Mouse (Mus musculus) heart, embryonic 11.5 days (tissue): ENCODE measurements at regions not wholly inside any gene's neighbourhood (a gene's known extent, or its start where the extent isn't known, plus 50 kb on each side); places are given as distances from the start of the nearest gene placed in this dataset.

Source experiments
- ATAC-seq: fragments of 200-750 bp; cut with Nextera tagmentation; replicated peaks from 2 replicates; pipeline ENCODE4 v1.8.0; 2017; ENCODE audit warnings: moderate library complexity; ENCODE audit not compliant: insufficient number of reproducible peaks, low FRiP score, low TSS enrichment
- H3K27ac ChIP-seq: fragments of 300-500 bp; sonication (generic); 2 replicates; pipeline ENCODE4 v1.5.1; 2014; ENCODE audit warnings: mild to moderate bottlenecking, low read depth, low read length
- H3K27me3 ChIP-seq: fragments of 300-500 bp; sonication (generic); 2 replicates; pipeline ENCODE4 v1.6.1; 2014; ENCODE audit warnings: mild to moderate bottlenecking, low read length, mixed read lengths; ENCODE audit not compliant: control insufficient read depth, insufficient read depth
- H3K36me3 ChIP-seq: fragments of 300-500 bp; sonication (generic); 2 replicates; pipeline ENCODE4 v1.6.1; 2014; ENCODE audit warnings: mild to moderate bottlenecking, low read length, moderate library complexity, mixed read lengths; ENCODE audit not compliant: control insufficient read depth, insufficient read depth
- H3K4me1 ChIP-seq: fragments of 300-500 bp; sonication (generic); 2 replicates; pipeline ENCODE4 v1.6.1; 2014; ENCODE audit warnings: low read length; ENCODE audit not compliant: control insufficient read depth, insufficient read depth
- H3K4me2 ChIP-seq: fragments of 300-500 bp; sonication (generic); 2 replicates; pipeline ENCODE4 v1.6.1; 2014; ENCODE audit warnings: mild to moderate bottlenecking, moderate library complexity
- H3K4me3 ChIP-seq: fragments of 300-500 bp; sonication (generic); 2 replicates; pipeline ENCODE4 v1.5.1; 2014; ENCODE audit warnings: low read depth, low read length
- H3K9ac ChIP-seq: fragments of 300-500 bp; sonication (generic); 2 replicates; pipeline ENCODE4 v1.6.1; 2014; ENCODE audit warnings: mild to moderate bottlenecking, low read depth, low read length, moderate library complexity
- H3K9me3 ChIP-seq: fragments of 300-500 bp; sonication (generic); replicated peaks from 2 replicates; pipeline ENCODE4 v1.6.1; 2016; ENCODE audit warnings: low read length; ENCODE audit not compliant: control insufficient read depth
- WGBS: fragments of 180-500 bp; shearing (Covaris S2); extraction: QIAGEN DNeasy Blood & Tissue Kit; methylation state at CpG from one replicate; pipeline ENCODE4 v1.1.7; 2014; ENCODE audit not compliant: insufficient replicate concordance; 5-methylcytosine and 5-hydroxymethylcytosine counted together

DNA sequence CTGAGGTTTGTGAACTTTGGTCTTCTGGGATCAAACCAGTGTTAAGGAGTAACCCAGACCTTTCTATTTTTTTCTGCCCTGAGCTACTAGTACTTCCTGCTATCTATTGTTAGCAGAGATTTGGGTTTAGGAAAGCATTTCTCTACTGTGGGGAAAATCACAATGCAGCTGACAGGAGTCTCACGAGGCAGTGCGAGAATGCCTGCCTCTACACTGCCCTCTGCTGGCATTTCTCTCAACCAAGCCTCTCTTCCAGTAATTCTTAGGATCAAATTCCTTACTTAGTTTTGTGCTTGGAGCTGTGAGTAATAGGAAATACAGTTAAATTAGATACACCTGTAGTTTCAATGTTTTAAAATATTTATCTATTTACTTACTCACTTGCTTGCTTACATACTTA lies 432.4 kb downstream of the Plcl1 start:
- WGBS, result 9% methylated on average over 2 of the region's 2 CpGs
- ATAC-seq, result no peak
- Histone ChIP-seq H3K4me1 (no peaks in the 10 kb centered on the region), H3K4me3 (no peak overlapping the region), H3K27me3 (no peaks in the 10 kb centered on the region), H3K9me3 (no peaks in the 10 kb centered on the region), H3K36me3 (no peaks in the 10 kb centered on the region), H3K27ac (no peak overlapping the region), H3K4me2 (no peak overlapping the region), H3K9ac (no peak overlapping the region)

DNA sequence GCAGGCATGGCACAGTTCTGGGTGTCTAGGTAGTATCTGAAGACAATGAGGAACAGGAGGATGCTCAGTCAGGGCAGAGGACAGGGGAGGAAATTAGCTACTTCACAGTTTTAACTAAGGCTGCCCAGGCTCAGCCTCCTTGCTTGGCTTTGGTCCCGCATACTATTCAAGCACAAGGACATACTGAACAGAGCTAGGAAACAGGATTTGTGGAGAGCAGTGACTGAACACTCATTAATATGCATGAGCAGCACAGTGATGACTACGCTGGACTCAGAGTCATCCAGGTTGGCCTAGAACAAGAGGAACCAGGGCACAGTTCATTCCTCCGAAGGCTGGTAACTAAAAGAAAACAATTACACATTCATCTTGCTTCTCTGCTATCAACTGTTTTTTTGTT lies 443.1 kb downstream of the Plcl1 start:
- H3K4me3 ChIP-seq, result no peak overlapping the region
- H3K27ac ChIP-seq, result no peak overlapping the region
- H3K27me3 ChIP-seq, result no peaks in the 10 kb centered on the region
- no peaks in the 10 kb centered on the region for H3K4me1 ChIP-seq
- no peak overlapping the region for H3K9ac ChIP-seq
- WGBS, result 80% methylated on average over 3 of the region's 3 CpGs
- H3K9me3 ChIP-seq, result no peaks in the 10 kb centered on the region
- H3K36me3 ChIP-seq, result no peaks in the 10 kb centered on the region
- no peak overlapping the region for H3K4me2 ChIP-seq
- no peak for ATAC-seq

GRCm38 (mm10) chr1:55852354-55852753 lies 446.6 kb downstream of the Plcl1 start:
- Histone ChIP-seq H3K4me1 (no peaks in the 10 kb centered on the region), H3K9me3 (no peaks in the 10 kb centered on the region), H3K4me2 (no peak overlapping the region), H3K36me3 (no peaks in the 10 kb centered on the region), H3K27me3 (no peaks in the 10 kb centered on the region), H3K27ac (no peak overlapping the region), H3K4me3 (no peak overlapping the region), H3K9ac (no peak overlapping the region)
- ATAC-seq, result no peak

DNA sequence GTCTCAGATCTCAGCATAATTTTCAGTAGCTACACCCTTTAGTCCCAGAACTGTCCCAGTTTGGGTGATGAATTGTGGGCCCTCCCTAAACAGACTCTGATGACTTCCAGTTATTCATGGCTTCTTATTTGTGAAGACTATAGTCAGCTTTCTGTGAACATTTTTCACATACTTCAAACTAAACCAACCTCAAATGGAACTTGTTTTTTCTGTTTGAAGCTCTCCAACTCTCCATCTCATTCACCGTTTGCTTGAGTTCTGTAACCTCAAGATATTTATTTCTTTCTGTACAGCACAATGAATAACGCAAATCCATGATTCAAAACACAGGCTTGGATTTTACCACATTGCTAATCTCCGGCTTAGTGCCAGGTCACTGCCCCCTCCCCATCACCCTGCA lies 453.4 kb downstream of the Plcl1 start:
- no peak for ATAC-seq
- Histone ChIP-seq H3K9ac (no peak overlapping the region), H3K4me2 (no peak overlapping the region), H3K9me3 (no peaks in the 10 kb centered on the region), H3K27me3 (no peaks in the 10 kb centered on the region), H3K36me3 (no peaks in the 10 kb centered on the region), H3K4me3 (no peak overlapping the region), H3K4me1 (no peaks in the 10 kb centered on the region), H3K27ac (no peak overlapping the region)
- 77% methylated on average over 3 of the region's 3 CpGs for WGBS

- Histone ChIP-seq H3K4me1 (no peaks in the 10 kb centered on the region), H3K4me3 (no peak overlapping the region), H3K9me3 (no peaks in the 10 kb centered on the region), H3K27me3 (no peaks in the 10 kb centered on the region), H3K9ac (no peak overlapping the region), H3K4me2 (no peak overlapping the region), H3K36me3 (no peaks in the 10 kb centered on the region), H3K27ac (no peak overlapping the region)
- WGBS, result 84% methylated on average over 3 of the region's 3 CpGs
- no peak for ATAC-seq
Observed at GRCm38 (mm10) chr1:55863113-55863512, 457.4 kb downstream of the Plcl1 start.

GRCm38 (mm10) chr1:55865274-55865673 lies 459.6 kb downstream of the Plcl1 start:
- Histone ChIP-seq H3K4me1 (no peaks in the 10 kb centered on the region), H3K9me3 (no peaks in the 10 kb centered on the region), H3K36me3 (no peaks in the 10 kb centered on the region), H3K27me3 (no peaks in the 10 kb centered on the region), H3K27ac (no peak overlapping the region), H3K4me3 (no peak overlapping the region), H3K9ac (no peak overlapping the region), H3K4me2 (no peak overlapping the region)
- WGBS, result 68% methylated on average over 4 of the region's 4 CpGs
- no peak for ATAC-seq

DNA sequence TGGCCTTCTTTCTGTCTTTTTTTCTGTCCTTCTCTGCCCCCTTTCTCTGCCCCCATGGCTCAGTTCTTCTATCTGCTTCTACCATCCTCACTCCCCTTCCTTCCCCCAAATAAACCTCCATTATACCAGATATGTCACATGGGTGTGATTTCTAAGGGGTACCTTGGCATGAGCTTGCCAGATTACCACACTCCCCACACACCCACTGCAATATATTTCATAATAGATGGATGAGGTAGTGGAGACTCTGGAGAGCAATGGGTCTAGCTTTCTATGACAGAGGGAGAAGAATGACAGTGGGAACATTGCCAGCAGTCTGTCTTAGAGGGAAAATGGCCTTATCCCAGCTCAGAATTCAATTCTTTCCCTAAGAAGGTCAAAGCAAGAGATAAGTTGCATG lies 461.0 kb downstream of the Plcl1 start:
- no peak for ATAC-seq
- Histone ChIP-seq H3K4me1 (no peaks in the 10 kb centered on the region), H3K36me3 (no peaks in the 10 kb centered on the region), H3K27me3 (no peaks in the 10 kb centered on the region), H3K9ac (no peak overlapping the region), H3K4me3 (no peak overlapping the region), H3K4me2 (no peak overlapping the region), H3K27ac (no peak overlapping the region), H3K9me3 (no peaks in the 10 kb centered on the region)

DNA sequence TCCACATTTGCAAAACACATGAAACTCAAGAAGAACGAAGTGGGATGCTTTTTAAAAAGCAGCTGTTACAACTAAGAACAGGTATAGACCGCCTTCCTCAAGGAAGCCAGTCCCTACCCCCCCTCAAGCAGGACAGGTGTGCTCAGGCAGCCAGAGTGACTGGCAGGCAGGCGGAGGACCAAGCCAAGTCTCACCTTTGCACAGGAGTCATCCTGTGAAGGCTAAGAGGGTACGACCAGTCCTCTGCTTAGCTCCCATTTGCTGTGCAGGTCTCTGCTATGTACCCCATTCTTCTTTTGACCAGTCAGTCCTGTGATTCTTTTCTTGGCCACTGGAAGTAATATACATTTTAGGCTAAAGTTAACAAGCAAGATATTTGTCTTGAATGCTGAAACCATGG lies 467.9 kb downstream of the Plcl1 start:
- Histone ChIP-seq H3K4me3 (no peak overlapping the region), H3K9me3 (no peaks in the 10 kb centered on the region), H3K27me3 (no peaks in the 10 kb centered on the region), H3K4me2 (no peak overlapping the region), H3K4me1 (no peaks in the 10 kb centered on the region), H3K9ac (no peak overlapping the region), H3K27ac (no peak overlapping the region), H3K36me3 (no peaks in the 10 kb centered on the region)
- ATAC-seq, result no peak
- 82% methylated on average over 4 of the region's 4 CpGs for WGBS

GRCm38 (mm10) chr1:55874143-55874867 lies 468.6 kb downstream of the Plcl1 start:
- Histone ChIP-seq H3K36me3 (no peaks in the 10 kb centered on the region), H3K4me2 (no peak overlapping the region), H3K9ac (no peak overlapping the region), H3K27ac (no peak overlapping the region), H3K4me1 (no peaks in the 10 kb centered on the region), H3K4me3 (no peak overlapping the region), H3K27me3 (no peaks in the 10 kb centered on the region), H3K9me3 (no peaks in the 10 kb centered on the region)
- 19% methylated on average over 7 of the region's 7 CpGs for WGBS
- ATAC-seq, result no peak
